Mouse (Mus musculus): ENCODE measurements at regions not wholly inside any gene's neighbourhood (a gene's known extent, or its start where the extent isn't known, plus 50 kb on each side); places are given as distances from the start of the nearest gene placed in this dataset.

GRCm38 (mm10) chr4:125270951-125271350 is 143.3 kb upstream of the Zc3h12a start:
- no peak for DNase-seq (ENCODE audit: low spot score)

DNA sequence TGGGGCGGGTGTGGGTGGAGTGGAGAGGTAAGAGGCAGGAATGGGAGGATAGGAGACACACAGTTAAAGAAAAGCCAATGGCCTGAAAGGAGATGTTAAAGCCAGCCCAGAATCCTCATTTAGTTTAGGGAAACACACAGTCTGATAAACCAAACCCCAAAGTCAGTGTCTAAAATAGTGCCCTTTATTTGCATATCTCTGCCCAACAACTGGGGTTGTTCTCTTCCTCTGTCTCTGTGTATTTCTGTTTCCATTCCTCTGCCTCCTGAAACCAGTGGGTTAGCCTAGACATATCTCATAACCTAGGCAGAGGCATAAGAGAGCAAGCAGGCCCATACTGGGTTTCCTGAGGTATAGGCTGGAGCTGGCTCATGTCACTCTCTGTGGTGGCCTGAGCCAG is 138.6 kb upstream of the Zc3h12a start:
- no peak for DNase-seq (ENCODE audit: low spot score)

DNA sequence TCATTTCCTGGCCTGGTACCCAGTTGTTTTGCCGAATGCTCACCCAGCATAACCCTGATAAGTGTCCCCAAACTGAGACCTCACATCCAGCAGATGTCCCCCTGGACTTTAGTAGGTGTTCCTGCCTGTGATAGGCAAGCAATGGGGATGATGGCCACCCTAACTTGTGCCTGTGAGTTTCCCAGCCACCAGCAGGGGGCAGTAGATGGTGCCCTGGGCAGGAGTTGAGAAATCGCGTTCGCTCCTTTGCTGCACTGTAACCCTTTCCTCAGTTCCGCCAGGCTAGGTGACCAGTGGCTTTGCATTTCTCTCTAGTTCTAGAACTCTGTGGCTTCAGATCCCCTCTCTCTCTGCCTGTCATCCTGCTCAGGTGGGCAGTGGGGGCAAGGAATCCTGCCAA is 137.9 kb upstream of the Zc3h12a start:
- peak; percentile 18 for DNase-seq (ENCODE audit: low spot score)

DNA sequence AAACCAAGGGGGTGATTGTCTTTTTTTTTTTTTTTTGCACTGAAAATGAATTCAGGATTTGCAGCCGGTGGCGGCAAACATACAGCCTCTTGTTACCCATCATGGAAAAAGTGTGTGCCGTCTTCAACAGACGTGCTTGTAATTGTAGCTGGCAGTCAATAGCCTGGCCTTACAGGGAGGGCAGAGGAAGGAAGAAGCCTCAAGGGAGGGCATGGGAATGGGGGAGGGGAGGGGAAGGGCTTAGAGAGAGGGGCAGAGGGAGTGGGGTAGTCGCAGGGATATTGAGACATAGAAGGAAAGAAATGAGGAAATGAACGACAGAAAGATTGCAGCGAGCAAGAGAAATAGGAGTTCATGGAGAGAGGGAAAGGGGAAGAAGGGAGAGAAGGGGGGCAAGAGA is 137.4 kb upstream of the Zc3h12a start:
- no peak for DNase-seq (ENCODE audit: low spot score)

- no peak for DNase-seq (ENCODE audit: low spot score)
Measured at GRCm38 (mm10) chr4:125261547-125261946, 133.9 kb upstream of the Zc3h12a start.

GRCm38 (mm10) chr4:125259306-125259705 is 131.7 kb upstream of the Zc3h12a start:
- no peak for DNase-seq (ENCODE audit: low spot score)

GRCm38 (mm10) chr4:125257916-125258315 is 130.3 kb upstream of the Zc3h12a start:
- no peak for DNase-seq (ENCODE audit: low spot score)

GRCm38 (mm10) chr4:125253161-125253560 is 125.5 kb upstream of the Zc3h12a start:
- no peak for DNase-seq (ENCODE audit: low spot score)

DNA sequence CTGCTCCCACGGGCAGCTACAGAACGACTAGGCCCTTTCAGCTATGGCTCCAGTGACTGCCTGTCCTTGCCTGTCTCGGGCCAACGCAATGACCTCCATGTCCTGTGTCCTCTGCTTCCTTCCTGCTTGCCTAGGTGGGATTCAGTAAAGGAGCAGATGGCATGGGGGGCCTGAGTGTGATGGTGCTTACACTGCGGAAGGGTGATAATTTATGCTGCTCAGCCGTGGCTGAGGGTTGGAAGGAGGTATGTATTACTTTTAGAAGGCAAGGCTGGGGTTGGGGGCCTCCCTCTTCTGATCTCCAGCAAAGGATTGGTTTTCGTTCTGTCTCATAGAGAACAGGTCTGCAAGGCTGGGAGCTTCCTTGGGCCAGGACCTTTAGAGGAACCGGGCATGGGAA is 124.6 kb upstream of the Zc3h12a start:
- DNase-seq (ENCODE audit: low spot score) = no peak

DNA sequence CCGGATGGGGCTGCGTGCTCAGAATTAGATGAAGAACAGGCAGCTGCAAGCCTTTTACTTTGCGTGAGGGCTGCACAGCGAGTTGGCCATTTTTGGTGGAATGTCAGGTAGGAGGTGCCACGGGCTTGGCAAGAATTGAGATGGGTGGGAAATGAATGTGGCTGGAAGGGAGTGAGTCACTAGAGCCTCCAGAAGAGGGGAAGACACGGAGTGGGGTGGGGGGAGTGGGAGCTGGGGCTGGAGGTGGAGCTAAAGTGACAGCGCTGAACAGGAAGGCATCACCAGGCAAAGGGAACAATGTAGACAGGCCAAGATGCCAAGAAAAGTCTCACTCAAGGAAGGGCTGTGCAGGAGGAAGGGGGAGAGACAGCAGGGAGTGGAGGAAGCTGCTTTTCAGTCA is 121.4 kb upstream of the Zc3h12a start:
- no peak for DNase-seq (ENCODE audit: low spot score)

DNA sequence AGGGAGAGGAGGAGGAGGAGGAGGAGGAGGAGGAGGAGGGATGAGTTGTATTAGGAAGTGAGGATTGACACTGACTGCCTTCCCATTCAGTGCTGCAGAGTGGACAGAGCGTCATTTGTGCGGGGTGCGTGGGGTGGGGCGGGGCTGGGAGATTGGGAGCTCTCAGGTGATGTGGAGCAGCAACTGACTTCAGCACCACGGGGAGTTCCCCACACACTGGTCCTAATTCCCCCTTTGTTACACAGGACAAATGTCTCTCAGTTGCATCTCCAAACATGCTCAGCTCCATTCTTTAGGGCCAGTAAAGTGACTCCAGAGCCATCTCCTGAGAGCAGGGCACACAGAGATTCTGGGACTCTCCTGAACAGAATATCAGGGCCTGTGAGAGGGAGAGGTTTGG is 118.5 kb upstream of the Zc3h12a start:
- no peak for DNase-seq (ENCODE audit: low spot score)

DNA sequence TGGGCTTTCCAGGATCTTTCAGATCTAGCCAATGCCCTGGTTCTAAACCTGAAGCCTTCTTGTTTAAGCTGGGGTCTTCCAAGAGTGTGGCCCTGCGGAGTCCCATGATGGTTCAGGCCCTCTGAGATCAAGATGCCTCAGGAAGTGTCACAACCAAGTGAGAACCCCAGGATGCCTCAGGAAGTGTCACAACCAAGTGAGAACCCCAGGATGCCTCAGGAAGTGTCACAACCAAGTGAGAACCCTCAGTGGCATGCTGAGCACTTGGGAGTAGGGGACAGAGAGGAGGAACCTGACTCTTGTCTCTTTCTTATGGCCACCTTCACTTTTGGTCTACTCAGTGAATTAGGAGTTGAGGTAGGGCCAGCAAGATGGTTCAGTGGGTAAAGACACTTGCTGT is 114.9 kb upstream of the Zc3h12a start:
- no peak for DNase-seq (ENCODE audit: low spot score)

DNA sequence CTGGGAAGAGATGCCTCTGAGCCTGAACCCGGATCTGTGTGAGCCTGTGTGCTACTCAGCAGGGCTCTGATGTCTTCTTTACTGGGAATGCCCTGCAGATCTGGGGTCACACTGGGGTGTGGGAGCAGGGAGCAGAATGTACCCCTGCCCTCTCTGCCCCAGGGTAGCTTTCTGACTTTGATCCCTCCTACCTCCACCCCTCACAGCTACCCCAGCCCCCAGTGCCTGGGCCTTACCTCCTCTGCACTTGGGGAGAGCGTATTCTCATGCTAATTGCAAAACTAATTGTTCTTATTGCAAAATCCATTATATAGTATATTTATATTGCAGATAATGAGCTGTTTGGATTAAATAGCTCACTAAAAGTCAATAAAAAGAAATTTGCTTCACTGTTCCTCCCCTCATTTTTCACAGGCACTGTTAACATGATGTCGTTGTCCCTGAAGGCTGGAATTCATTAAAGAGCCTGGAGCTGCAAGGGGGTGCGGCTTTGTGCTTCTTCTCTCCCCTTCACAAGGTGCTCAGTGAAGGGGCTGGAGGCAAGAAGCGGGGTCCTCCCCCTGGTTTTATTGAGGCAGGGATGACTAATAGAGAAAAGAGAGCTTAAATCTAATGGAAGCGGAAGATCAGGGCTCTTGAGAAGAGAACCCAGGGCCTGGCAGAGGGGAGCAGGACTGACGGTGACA is 114.1 kb upstream of the Zc3h12a start:
- no peak for DNase-seq (ENCODE audit: low spot score)

GRCm38 (mm10) chr4:125231711-125232260 is 104.1 kb upstream of the Zc3h12a start:
- no peak for DNase-seq (ENCODE audit: low spot score)

DNA sequence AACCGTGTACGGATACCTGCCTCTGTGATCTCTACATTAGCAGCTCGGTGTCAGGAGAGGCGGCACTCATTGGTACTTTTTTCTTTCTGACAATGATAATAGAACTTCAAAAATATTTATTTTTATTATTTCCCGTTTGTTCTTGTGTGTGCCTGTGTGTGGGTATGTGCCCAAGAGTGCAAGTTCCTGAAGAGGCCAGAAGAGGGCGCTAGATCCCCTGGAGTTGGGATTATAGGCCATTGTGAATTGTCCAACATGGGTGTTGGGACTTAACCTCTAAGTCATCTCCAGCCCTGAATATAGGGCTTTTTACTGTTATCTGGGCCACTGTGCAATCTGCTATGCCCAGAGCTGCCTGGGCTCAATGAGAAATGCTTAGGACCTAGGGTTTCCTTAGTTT is 99.6 kb upstream of the Zc3h12a start:
- no peak for DNase-seq (ENCODE audit: low spot score)

- no peak for DNase-seq (ENCODE audit: low spot score)
Measured at GRCm38 (mm10) chr4:125222922-125223321, 95.3 kb upstream of the Zc3h12a start.

DNA sequence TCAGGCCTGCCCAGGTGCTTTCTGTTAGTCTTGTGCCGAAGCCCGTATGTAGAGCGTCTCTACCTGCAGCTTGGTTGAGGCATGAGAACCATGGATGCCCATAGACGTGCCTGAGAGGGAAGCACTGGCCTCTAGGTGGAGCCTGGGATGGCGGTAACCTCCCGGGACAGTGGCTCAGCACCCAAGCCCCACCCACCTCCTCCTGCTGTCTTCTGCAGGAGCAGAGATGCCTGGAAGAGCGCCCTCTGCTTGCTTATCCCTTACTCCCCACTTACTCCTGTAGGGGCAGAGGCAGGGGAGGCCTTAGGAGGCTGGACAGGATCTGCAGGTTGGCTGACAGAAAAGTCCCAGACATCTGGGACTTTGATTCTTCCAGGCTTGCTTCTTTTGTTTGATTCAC is 92.7 kb upstream of the Zc3h12a start:
- DNase-seq (ENCODE audit: low spot score) = peak; percentile 42

DNA sequence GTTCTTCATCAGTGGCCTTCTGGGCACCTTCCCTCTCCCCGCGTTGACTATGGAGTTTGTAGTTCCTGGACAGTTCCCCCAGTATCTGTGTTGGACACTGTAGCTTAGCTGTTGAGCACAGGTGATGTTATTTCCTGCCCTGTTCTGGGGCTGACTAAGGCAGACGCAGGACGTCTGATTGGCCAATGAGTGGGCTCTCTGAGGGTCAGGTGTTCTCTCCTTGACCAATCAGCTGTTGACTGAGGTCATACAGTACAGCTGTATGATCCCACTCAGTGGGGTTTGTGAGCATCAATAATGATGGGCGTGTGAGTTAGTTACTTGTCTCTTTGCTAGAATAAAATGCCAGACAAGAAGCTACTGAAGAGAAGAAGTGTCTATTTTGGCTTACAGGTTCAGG is 91.6 kb upstream of the Zc3h12a start:
- no peak for DNase-seq (ENCODE audit: low spot score)

GRCm38 (mm10) chr4:125214306-125214705 is 86.7 kb upstream of the Zc3h12a start:
- no peak for DNase-seq (ENCODE audit: low spot score)

GRCm38 (mm10) chr4:125212176-125212530 is 84.5 kb upstream of the Zc3h12a start:
- DNase-seq (ENCODE audit: low spot score) = no peak

DNA sequence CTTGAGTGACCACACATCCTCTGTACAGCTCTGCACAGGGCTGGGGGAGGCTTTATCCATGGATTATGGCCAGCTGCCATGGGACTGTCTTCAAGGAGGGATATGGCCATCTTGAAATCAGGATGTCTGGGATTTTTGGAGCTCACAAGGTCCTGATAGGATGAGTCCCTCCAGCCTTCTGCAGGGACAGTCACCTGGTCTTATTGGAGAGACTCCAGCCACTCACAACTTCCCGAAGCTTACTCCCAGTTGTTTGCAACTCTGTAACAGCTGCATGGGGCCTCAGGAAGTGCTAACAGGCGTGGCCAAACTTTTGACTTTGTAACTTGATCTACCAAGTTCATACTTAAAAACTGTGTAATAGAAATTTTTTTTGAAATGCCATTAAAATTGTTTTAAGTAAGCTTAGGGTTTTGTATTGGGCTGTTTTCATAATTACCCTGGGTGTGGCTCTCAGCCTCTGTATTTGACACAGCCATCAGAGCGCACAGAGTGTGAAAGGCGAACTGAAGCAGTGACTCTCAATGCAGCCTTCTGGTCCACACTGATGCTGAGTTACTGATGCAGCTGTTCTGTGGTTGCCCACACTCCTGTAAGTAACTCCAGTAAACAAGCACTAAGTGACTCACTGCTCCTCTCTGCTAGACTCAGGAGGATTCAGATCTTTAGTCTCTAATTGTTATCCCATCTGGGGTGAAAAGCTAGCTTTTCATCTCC is 84.0 kb upstream of the Zc3h12a start:
- DNase-seq (ENCODE audit: low spot score) = no peak

GRCm38 (mm10) chr4:125210719-125211118 is 83.1 kb upstream of the Zc3h12a start:
- DNase-seq (ENCODE audit: low spot score) = no peak

DNA sequence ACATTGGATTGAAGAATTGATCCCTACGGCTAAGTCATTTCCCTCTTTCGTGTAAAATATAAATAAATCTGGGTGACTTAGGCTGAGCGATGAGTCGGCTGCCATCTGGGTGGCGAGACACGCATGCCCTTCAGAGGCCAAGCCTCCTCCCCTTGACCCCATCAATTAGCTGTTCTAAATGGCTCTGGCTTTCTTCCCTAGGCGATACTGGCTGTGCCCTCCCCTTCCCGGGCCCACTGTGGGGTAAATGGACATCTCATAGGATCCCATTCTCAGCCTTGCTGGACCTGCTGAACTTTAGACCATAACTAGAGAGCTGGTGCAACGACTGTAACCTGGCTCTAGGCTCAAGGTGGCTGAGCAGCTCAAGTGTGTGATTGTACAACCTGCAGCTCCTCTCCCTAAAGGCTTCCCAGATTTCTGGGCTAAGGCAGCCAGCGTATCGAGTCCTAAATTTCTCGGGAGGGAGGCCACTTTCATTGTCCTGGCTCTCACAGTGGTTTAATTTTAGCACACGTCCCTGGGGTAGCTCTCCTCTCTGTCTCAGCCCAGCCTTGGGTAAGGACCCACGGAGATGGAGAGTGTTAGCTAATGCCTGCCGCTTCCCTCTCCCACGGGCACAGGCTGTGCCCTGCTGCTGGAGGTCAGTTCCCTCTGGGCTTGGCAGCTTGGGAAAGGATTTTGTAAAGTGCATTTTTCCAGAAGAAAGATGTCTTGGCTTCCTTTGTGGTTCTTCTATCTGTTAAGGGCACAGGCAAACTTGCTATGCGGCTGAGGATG is 80.7 kb upstream of the Zc3h12a start:
- no peak for DNase-seq (ENCODE audit: low spot score)

Data from ovary, postnatal 36 days (tissue).